Mouse (Mus musculus): ENCODE measurements around the gene Noxo1. TPM values are rescaled to one million over a fixed set of nuclear protein-coding genes. Genes with fewer than 3 reads are reported as not detected.
"Not testable (repeated sequence)": the region's sequence is repeated elsewhere in the genome, so short reads cannot be mapped to it uniquely, and the experiment has no call there.

The Noxo1 gene
- polyA plus RNA-seq, 1 experiment, result 7.3 TPM

DNA sequence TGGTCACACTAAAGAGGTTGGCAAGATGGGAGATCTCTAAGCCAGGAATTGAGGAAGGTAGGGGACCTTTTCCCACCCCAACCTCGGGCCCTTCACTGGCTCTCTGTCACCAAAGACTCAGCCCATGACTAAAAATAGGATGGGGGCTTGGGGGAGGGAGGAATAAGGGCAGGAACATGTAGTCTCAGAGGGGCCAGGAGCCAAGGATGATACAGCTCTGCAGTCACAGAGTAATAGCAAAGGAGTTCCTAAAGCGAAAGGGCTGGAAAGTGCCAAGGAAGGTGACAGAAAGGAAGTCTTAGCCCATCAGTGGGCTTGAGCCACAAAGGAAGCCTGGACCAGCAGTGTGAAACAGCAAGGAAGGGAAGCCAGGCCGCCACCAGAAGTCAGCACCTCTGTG, 44.2 kb upstream of the Noxo1 start:
- 65% methylated on average over 3 of the region's 3 CpGs for WGBS
- Histone ChIP-seq H3K4me3 (replicated peaks; ENCODE audit: insufficient read depth, low read depth, low read length) (no peak overlapping the region), H3K4me1 (ENCODE audit: control insufficient read depth, insufficient read depth, low read length) (peaks cover 14% of the 10 kb centered on the region), H3K27me3 (ENCODE audit: control insufficient read depth, insufficient read depth, low read length) (no peaks in the 10 kb centered on the region), H3K27ac (ENCODE audit: insufficient read depth, low read length) (no peak overlapping the region)
- DNase-seq, result no peak
- TF ChIP-seq CTCF (IDR thresholded peaks at IDR 0.05; ENCODE audit: borderline replicate concordance, insufficient read depth, low read depth, low read length) (no peak), POLR2A (IDR thresholded peaks at IDR 0.05; ENCODE audit: borderline replicate concordance, insufficient read depth, low read length) (no peak)

GRCm38 (mm10) chr17:24653967-24654710, 41.9 kb upstream of the Noxo1 start:
- TF ChIP-seq POLR2A (IDR thresholded peaks at IDR 0.05; ENCODE audit: borderline replicate concordance, insufficient read depth, low read length) (no peak), CTCF (IDR thresholded peaks at IDR 0.05; ENCODE audit: borderline replicate concordance, insufficient read depth, low read depth, low read length) (peak; percentile 95)
- Histone ChIP-seq H3K27ac (ENCODE audit: insufficient read depth, low read length) (no peak overlapping the region), H3K4me3 (replicated peaks; ENCODE audit: insufficient read depth, low read depth, low read length) (peak overlapping the region; percentile 11), H3K27me3 (ENCODE audit: control insufficient read depth, insufficient read depth, low read length) (no peaks in the 10 kb centered on the region; the same call in 1 of the 2 replicates), H3K4me1 (ENCODE audit: control insufficient read depth, insufficient read depth, low read length) (peaks cover 5% of the 10 kb centered on the region; the same call in 1 of the 2 replicates)
- WGBS, result 5% methylated on average over 19 of the region's 19 CpGs
- peak; percentile 68 to 79 for DNase-seq

GRCm38 (mm10) chr17:24654969-24655368, 41.1 kb upstream of the Noxo1 start:
- 87% methylated on average over 4 of the region's 4 CpGs for WGBS
- DNase-seq, result no peak
- Histone ChIP-seq H3K4me1 (ENCODE audit: control insufficient read depth, insufficient read depth, low read length) (peaks cover 5% of the 10 kb centered on the region; the same call in 1 of the 2 replicates), H3K27ac (ENCODE audit: insufficient read depth, low read length) (no peak overlapping the region), H3K27me3 (ENCODE audit: control insufficient read depth, insufficient read depth, low read length) (no peaks in the 10 kb centered on the region; the same call in 1 of the 2 replicates), H3K4me3 (replicated peaks; ENCODE audit: insufficient read depth, low read depth, low read length) (no peak overlapping the region)
- TF ChIP-seq CTCF (IDR thresholded peaks at IDR 0.05; ENCODE audit: borderline replicate concordance, insufficient read depth, low read depth, low read length) (no peak), POLR2A (IDR thresholded peaks at IDR 0.05; ENCODE audit: borderline replicate concordance, insufficient read depth, low read length) (no peak)

GRCm38 (mm10) chr17:24658017-24658758, 37.8 kb upstream of the Noxo1 start, which contains the start of gene Npw:
Gene Npw (minus strand): TSS chr17:24658457.
- Histone ChIP-seq H3K27me3 (ENCODE audit: control insufficient read depth, insufficient read depth, low read length) (no peaks in the 10 kb centered on the region; the same call in 1 of the 2 replicates), H3K4me3 (replicated peaks; ENCODE audit: insufficient read depth, low read depth, low read length) (no peak within 1 kb of the TSS), H3K4me1 (ENCODE audit: control insufficient read depth, insufficient read depth, low read length) (no peaks in the 10 kb centered on the region), H3K27ac (ENCODE audit: insufficient read depth, low read length) (no peak within 1 kb of the TSS)
- 5% methylated on average over 47 of the region's 47 CpGs for WGBS
- DNase-seq, result no peak
- TF ChIP-seq POLR2A (IDR thresholded peaks at IDR 0.05; ENCODE audit: borderline replicate concordance, insufficient read depth, low read length) (no peak), CTCF (IDR thresholded peaks at IDR 0.05; ENCODE audit: borderline replicate concordance, insufficient read depth, low read depth, low read length) (no peak)

GRCm38 (mm10) chr17:24667011-24667410, 29.0 kb upstream of the Noxo1 start:
- H3K4me3 ChIP-seq (replicated peaks; ENCODE audit: insufficient read depth, low read depth, low read length); H3K27me3 ChIP-seq (ENCODE audit: control insufficient read depth, insufficient read depth, low read length); DNase-seq; H3K27ac ChIP-seq (ENCODE audit: insufficient read depth, low read length); H3K4me1 ChIP-seq (ENCODE audit: control insufficient read depth, insufficient read depth, low read length): not testable (repeated sequence)
- WGBS, result 68% methylated on average over 7 of the region's 7 CpGs

DNA sequence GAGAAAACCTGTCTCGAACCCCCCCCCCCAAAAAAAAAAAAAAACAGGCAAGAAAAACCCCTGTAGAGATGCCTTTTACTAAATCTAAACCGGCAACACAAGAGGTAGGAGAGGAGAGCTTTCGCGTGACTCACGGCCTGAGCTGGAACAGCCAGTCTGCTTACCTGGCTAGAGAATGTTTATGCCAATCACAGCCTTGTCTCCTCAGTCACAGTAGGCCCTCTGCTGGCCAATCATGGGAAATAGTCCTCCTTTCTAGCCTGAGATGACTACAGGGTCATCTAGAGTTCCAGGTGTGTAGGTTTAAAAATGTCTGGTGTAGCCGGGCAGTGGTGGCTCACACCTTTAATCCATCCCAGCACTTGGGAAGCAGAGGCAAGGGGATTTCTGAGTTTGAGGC, 28.6 kb upstream of the Noxo1 start:
- Histone ChIP-seq H3K27me3 (ENCODE audit: control insufficient read depth, insufficient read depth, low read length) (no peaks in the 10 kb centered on the region), H3K27ac (ENCODE audit: insufficient read depth, low read length) (no peak overlapping the region), H3K4me3 (replicated peaks; ENCODE audit: insufficient read depth, low read depth, low read length) (no peak overlapping the region), H3K4me1 (ENCODE audit: control insufficient read depth, insufficient read depth, low read length) (peaks cover 9% of the 10 kb centered on the region)
- TF ChIP-seq CTCF (IDR thresholded peaks at IDR 0.05; ENCODE audit: borderline replicate concordance, insufficient read depth, low read depth, low read length) (peak; percentile 77), POLR2A (IDR thresholded peaks at IDR 0.05; ENCODE audit: borderline replicate concordance, insufficient read depth, low read length) (no peak)
- WGBS, result 11% methylated on average over 6 of the region's 6 CpGs
- peak; percentile 79 to 85 for DNase-seq

DNA sequence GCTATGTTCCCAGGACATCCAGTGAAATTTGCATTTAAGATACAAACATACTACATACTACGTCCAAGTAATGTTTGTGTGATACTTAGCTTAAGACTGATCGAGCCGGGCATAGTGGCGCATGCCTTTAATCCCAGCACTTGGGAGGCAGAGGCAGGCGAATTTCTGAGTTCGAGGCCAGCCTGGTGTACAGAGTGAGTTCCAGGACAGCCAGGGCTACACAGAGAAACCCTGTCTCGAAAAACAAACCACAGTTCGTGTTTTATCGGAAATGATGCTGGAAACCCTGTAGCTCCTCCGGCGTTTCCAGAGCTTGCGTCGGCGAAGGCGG, 26.9 kb upstream of the Noxo1 start:
- not testable (repeated sequence) for H3K27me3 ChIP-seq (ENCODE audit: control insufficient read depth, insufficient read depth, low read length); DNase-seq
- Histone ChIP-seq H3K4me1 (ENCODE audit: control insufficient read depth, insufficient read depth, low read length) (peaks cover 20% of the 10 kb centered on the region), H3K27ac (ENCODE audit: insufficient read depth, low read length) (peak overlapping the region; percentile 15), H3K4me3 (replicated peaks; ENCODE audit: insufficient read depth, low read depth, low read length) (peak overlapping the region; percentile 56)
- WGBS, result 12% methylated on average over 15 of the region's 15 CpGs
